Mouse (Mus musculus): Measurements from ENCODE around the gene Plpp3.

Plpp3 gene

DNA sequence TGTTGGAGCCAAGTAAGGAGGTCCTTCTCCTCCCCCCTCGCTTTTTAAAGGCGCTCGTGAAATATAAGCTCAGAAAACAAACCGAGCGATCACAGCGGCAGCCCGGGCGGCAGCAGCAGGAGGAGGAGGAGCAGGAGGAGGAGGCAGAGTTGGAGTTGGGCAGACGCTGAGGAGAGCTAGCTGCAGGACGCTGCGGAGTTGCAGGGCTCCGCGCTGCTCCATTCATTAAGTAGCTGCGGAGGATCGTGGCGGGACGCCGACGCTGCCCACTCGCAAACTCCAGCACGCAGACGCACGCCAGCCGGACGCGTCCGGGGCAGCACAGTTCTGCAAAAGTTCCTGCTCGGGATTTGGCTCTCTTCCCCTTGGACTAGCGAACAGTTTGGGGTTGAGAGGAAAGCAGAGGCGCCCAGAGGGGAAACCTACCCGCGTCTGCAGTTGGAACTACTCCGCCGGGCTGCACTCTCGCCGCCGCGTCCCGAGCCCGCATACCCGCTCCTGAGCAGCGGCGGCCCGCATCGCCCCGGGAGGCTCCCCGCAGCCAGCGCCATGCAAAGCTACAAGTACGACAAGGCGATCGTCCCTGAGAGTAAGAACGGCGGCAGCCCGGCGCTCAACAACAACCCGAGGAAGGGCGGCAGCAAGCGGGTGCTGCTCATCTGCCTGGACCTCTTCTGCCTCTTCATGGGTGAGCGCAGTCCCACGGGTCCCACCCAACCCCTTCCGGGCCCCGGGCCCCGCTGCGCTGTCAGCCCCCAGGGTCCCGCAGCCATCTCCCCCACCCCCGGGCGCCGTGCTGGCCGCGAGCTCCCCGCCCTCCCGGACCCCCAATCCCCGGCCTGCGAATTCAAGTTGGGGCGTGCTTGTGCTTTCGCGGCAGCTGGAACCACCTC is at the start of gene Plpp3:
Gene Plpp3 (plus strand): TSS at position 72 of the 893 bp plus-strand sequence.
- peak; percentile 66 for DNase-seq (ENCODE audit: low spot score in 2 of 2)

DNA sequence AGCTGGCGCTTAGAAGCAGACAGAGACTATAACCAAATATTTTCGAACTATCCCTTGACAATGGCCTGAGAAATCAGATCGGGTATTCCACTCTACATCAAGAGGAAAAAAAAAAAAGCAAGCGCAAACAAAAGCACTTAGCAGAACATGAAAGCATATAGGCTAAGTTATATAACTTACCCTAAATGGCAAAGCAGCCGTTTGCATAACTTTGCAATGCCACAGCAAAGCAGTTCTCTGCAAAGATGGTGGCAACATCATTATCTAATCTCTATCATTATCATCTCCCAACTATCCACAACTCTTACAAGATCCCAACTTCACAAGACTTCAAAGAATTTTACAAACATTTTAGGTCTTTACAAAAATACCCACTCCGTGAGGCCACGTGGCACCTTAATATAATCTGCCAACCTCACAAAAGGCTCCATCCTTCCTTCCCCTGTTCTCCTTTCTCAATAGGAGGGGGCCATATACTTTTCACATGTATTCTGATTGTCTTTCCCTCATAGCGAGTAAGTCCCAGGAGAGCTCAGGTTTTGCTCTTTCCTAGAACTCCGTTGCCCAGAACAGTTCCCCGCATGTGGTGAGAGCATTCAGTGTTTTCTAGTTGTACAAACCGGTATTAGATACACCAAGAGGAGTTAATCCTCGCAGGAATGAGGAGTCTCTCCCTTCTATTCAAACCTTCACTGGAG is 49.1 kb upstream of the Plpp3 start:
- DNase-seq (ENCODE audit: low spot score in 2 of 2), result no peak

GRCm38 (mm10) chr4:105108641-105109198 is 48.4 kb upstream of the Plpp3 start:
- no peak for DNase-seq (ENCODE audit: low spot score in 2 of 2)

DNA sequence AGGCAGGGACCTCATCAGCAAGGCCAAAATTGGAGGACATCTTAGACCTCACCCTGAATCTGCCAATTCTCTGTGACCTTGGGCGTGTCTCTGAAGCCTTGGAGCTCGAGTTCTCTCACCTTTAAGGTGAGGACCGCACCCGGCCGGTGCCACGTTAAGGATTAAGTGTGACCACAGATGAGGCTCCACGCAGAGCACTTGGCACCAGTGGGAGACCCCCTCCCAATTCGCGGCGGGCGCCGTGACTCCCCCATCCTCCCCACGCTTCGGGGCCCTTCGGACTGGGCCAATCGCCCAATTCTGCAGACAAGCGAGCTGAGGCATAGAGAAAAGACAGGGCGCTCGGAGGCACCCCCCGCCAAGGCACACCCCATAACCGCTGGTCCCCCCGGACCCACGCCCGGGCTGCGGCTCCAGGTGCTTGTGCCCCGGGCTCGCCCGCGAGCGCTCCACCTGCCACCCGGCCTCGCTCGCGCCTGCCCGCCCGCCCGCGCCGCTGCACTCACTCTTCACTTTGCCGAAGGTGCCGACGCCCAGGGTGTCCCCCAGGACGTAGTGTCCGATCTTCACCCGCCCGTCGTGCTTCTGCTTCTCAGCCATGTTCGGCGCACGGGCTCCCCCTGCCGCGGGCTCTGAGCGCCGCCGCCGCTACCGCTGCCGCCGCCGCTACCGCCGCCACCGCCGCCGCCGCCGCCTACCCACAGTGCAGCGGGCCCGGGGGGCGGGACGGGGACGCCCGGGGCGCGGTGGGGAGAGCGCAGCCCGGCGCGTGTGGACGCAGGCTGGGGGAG is 47.8 kb upstream of the Plpp3 start, which contains the start of gene Prkaa2:
Gene Prkaa2 (minus strand): TSS at position 692 of the 791 bp plus-strand sequence.
- DNase-seq (ENCODE audit: low spot score in 2 of 2), result peak; percentile 46 to 65

DNA sequence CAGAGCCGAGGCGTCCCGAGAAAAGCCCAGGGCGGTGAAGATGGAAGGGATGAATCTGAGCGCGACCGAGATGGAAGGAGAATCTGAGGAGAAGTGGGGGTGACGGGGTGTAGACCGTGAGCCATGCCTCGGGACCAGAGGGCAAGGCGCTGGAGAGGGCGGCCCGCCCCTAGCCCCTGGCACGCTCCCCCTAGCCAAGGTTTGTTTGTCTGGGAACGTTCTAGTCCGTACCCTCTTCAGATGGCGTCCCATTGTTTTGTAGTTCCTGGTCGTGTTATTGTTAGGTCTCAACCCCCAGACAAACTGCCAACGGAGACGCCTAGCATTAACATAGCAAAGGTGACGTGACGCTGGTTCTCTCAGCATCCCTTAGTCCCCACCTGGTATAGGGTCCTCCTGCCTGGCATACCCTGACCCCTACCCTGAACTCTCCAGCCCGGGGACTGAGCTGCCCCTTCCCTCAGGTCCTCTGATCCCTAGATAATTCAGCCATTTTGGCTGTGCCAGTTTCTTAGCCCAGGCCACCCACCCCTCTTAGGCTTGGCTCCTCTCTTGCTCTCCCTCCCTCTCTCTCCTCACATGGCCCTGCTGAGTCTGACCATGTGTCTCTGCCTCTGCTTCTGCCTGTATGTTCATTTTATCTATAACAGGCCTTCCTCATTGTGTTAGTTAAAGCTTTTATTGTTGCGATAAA is 47.0 kb upstream of the Plpp3 start:
- peak in 1 of 2 experiments; percentile 32 for DNase-seq (ENCODE audit: low spot score in 2 of 2)

DNA sequence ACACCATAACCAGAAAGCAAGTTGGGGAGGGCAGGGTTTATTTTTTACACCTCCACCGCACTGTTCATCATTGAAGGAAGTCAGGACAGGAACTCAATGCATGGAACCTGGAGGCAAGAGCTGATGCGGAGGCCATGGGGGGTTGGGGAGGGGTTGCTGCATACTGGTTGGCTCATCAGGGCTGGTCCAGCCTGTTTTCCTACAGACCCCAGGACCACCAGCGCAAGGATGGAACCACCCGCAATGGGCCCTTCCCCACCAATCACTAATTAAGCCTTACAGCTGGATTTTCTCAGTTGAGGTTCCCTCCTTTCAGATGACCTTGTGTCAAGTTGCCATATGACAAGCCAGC is 46.5 kb upstream of the Plpp3 start:
- DNase-seq (ENCODE audit: low spot score in 2 of 2), result no peak

GRCm38 (mm10) chr4:105111770-105112169 is 45.4 kb upstream of the Plpp3 start:
- DNase-seq (ENCODE audit: low spot score in 2 of 2), result no peak

DNA sequence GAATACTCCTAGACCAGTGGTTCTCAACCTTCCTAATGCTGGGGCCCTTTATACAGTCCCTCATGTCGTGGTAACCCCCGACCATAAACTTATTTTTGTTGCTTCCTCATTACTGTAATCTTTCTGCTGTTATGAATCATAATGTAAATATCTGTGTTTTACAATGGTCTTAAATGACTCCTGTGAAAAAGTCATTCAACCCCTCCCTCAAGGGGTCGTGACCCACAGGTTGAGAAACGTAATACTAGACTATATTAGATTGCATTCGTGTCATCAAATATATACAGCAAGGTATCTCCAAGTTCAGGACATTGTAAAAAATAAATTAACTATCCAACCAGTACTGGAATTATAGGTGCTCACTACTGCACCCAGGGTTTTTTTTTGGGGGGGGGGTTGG is 44.1 kb upstream of the Plpp3 start:
- DNase-seq (ENCODE audit: low spot score in 2 of 2), result no peak

DNA sequence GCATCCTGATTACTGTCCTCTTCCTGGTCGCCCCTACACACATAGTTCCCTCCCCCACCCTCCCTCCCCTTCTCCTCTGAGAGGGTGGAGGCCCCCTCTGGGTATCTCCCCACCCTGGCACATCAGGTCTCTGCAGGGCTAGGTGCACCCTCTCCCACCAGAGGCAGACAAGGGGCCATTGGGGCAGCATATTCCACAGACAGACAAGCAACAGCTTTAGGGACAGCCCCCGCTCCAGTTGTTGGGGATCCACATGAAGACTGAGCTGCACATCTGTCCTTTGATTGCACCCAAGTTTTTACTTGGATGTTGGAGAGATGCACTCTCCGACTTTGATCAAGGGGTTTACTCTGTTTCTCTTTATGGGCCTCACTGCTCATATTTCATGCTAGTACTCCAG is 43.7 kb upstream of the Plpp3 start:
- DNase-seq (ENCODE audit: low spot score in 2 of 2), result no peak

DNA sequence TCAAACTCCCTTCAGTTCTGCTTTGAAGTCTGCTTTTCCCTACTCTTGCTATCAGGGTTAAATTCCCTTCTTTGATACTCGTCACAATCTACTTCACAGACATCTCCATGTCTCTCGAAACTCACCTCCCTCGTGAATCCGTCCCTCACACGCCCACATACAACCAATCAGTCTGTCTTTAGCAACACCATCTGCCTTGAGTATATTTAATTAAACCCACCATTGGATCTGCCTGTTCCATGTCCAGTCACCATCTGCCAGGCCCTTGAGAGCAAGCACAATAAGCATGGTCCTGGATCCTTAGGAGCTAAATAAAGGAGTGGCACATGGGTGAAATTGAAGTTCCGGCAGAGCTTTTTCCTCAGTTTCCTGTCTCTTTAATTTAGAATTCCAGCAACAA is 36.1 kb upstream of the Plpp3 start:
- no peak for DNase-seq (ENCODE audit: low spot score in 2 of 2)

GRCm38 (mm10) chr4:105122429-105122828 is 34.7 kb upstream of the Plpp3 start:
- DNase-seq (ENCODE audit: low spot score in 2 of 2), result peak in 1 of 2 experiments; percentile 29

DNA sequence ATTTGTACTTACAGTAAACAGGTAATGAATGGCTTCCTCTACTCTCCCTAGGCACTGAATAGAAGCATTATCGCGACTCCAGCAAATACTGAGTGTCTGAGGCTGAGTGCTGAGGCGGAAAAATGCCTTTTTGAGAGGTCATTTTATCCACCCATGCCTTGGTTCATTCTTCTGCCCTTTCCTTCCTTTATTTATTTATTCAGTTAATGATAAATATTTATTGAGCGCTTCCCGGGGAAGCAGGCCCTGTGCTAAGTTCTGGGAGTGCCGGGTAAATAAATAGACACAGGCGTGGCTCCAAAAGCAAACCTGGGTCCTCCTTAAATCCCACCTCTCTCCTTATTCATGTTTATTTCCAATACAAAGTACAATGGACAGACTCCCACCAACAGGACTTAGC is 27.9 kb upstream of the Plpp3 start:
- DNase-seq (ENCODE audit: low spot score in 2 of 2), result no peak

DNA sequence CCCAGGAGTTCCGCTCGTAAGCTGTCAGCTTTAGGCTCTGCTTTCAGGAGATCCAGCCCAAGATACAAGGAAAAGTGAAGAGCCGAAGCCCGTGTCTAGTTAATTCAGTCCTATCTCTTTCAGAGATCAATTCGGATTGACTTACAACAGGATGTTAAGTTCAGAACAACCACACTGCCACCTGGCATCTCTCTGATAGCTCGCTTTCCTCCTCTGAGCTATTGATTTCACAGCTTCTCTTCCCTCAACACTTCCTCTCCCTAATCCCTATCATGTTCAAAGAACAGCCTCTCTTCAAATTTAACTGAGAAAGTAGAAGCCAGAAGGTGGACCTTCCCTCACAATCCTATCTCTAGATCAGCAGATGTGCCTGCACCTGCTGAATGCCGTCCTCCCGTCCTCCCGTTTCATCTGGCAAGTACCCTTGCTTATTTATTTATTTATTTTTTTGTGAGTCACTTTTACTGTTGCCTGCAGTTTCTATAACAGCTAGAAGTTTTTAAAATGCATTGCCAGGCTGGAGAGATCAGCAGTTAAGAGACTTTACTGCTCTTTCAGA is 25.3 kb upstream of the Plpp3 start:
- no peak for DNase-seq (ENCODE audit: low spot score in 2 of 2)

- DNase-seq (ENCODE audit: low spot score in 2 of 2), result no peak
Observed at GRCm38 (mm10) chr4:105133350-105134050, 23.6 kb upstream of the Plpp3 start.

DNA sequence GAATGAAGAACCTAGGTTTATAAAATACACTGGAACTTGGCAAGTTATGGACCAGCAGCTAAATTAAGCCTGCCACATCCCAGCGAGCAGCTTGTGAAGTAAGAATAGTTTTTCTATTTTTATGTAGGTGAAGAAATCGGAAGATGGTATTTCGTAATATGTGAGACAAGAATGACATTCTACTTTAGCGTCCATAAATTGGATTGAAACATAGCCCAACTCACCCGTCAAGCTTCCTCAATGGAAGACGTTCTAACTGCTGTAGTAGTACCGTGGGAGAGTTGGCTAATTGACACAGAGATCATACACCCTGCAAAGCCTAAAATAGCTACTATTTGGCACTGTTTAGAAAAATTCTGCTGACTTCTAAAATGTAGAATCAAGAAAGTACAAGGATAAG is 7.7 kb upstream of the Plpp3 start:
- no peak for DNase-seq (ENCODE audit: low spot score in 2 of 2)

DNA sequence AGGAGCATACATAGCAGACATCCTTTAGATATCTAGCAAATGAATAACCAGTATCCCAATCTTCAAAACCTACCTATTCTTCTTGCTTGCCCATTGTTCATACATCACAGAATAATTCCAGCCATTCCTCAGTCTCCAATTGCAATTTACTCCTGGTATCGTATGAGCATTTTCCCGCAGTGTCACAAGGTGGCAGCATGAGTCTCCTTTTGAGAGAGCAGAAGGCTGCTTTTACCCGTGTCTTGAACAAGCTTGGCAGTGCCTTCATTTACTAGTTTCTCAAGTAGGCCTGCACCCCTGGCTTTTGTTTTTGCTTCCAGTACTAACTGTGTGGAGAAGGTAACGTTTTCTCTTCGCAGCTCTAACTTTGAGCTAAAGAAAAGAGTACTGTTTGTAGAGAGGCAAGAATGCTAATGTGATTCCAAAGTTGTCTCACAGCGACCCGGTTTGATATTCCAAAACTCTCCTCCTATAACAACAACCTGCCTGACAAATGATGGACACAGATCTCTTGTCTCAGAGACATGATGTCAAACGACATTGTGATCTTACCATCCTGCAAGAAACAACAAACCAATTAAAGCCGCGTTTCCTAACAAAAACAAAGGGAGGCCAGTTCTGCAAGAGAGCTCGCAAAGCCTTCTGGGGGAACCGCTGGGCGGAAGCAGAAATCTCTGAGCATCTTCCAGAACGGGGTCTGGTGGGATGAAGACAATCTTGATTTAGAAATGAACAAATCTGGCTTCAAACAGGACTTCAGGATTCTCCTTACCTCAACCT is 5.0 kb upstream of the Plpp3 start:
- DNase-seq (ENCODE audit: low spot score in 2 of 2), result peak; percentile 58 to 77

GRCm38 (mm10) chr4:105153227-105153626 is 3.9 kb upstream of the Plpp3 start:
- DNase-seq (ENCODE audit: low spot score in 2 of 2), result no peak

DNA sequence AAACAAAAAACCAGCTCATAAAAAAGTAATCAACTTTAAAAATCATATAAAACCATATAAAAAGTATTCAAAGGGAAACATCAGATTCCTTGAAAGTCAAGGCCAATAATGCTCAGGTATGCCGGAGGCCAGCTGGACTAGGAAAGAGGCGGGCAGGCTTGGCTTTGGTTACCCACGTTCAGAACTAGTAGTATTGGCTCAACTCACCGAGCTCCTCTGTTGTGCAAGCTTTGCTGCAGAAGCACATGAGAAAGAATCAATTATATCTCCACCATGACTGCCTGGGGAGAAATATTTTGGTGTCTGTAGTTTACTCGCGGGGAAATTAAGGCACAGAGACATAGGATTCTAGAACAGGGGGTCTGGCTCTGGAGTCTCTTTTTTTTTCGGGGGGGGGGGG is 866 bp upstream of the Plpp3 start:
- no peak for DNase-seq (ENCODE audit: low spot score in 2 of 2)

GRCm38 (mm10) chr4:105156955-105157275 is 232 bp upstream of the Plpp3 start:
- no peak for DNase-seq (ENCODE audit: low spot score in 2 of 2)

DNA sequence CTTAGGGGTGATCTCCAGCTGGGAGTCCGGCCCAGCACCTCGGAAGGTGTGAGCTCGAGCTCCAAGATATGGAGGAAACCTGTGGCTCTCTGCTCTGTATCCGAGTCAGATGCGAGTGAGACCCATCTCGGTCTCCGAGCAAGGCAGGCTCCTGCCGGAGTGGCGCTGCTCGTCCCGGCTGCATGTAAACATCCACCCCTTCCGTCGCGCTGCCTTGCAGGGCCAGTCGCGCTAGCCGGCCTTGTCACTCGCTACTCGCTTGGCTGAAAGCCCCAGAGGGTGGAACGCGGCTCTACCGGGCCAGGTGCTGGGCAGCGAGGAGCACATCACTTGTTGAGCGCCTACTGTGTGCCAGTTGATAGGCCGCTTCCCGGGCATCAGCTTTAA is 1.0 kb downstream of the Plpp3 start:
- peak in 1 of 2 experiments; percentile 63 for DNase-seq (ENCODE audit: low spot score in 2 of 2)
